28 mouse cellular contexts compared by ENCODE assay signal in genomic region chr14:100444099-100444498, GRCm38 (mm10).
"Had no signal": no experiment of that assay in that cellular context is flagged by ENCODE, and none has a peak within 500 bp of the region (broad histone marks: within the 10 kb centered on the region; RNA-seq: fewer than 3 reads in every experiment).

No protein-coding gene starts in this region.

- H3K4me3 ChIP-seq: embryonic facial prominence, embryonic 12.5 days; embryonic facial prominence, embryonic 13.5 days; embryonic facial prominence, embryonic 15.5 days; erythroblast, embryonic 14.5 days; forebrain, embryonic 10.5 days; forebrain, embryonic 12.5 days; forebrain, embryonic 13.5 days; forebrain, embryonic 15.5 days; gastrocnemius, adult 2 months; heart, adult 2 months had no signal

- H3K9ac ChIP-seq: embryonic facial prominence, embryonic 12.5 days; embryonic facial prominence, embryonic 13.5 days; embryonic facial prominence, embryonic 15.5 days; forebrain, embryonic 12.5 days; forebrain, embryonic 13.5 days; forebrain, embryonic 15.5 days; forebrain, postnatal 0 days had no signal

- H3K4me1 ChIP-seq: embryonic facial prominence, embryonic 12.5 days; embryonic facial prominence, embryonic 15.5 days; forebrain, embryonic 10.5 days; forebrain, embryonic 12.5 days; forebrain, embryonic 13.5 days; forebrain, embryonic 15.5 days had no signal

- H3K4me2 ChIP-seq: embryonic facial prominence, embryonic 12.5 days; embryonic facial prominence, embryonic 13.5 days; embryonic facial prominence, embryonic 15.5 days; forebrain, embryonic 12.5 days; forebrain, embryonic 13.5 days; forebrain, embryonic 15.5 days had no signal

- H3K36me3 ChIP-seq: embryonic facial prominence, embryonic 12.5 days; embryonic facial prominence, embryonic 13.5 days; embryonic facial prominence, embryonic 15.5 days; forebrain, embryonic 10.5 days; forebrain, embryonic 12.5 days; forebrain, embryonic 15.5 days had no signal

- H3K9me3 ChIP-seq: embryonic facial prominence, embryonic 12.5 days; embryonic facial prominence, embryonic 13.5 days; embryonic facial prominence, embryonic 15.5 days; forebrain, embryonic 10.5 days; forebrain, embryonic 12.5 days; forebrain, embryonic 13.5 days; forebrain, embryonic 15.5 days had no signal

- H3K27ac ChIP-seq: embryonic facial prominence, embryonic 12.5 days; embryonic facial prominence, embryonic 13.5 days; embryonic facial prominence, embryonic 15.5 days; forebrain, embryonic 10.5 days; forebrain, embryonic 12.5 days; forebrain, embryonic 13.5 days; forebrain, embryonic 15.5 days; gastrocnemius, adult 2 months; heart, adult 2 months had no signal

- ATAC-seq: forebrain, embryonic 13.5 days; forebrain, embryonic 14.5 days; forebrain, embryonic 15.5 days; forebrain, embryonic 16.5 days; forebrain, postnatal 0 days had no signal

- DNase-seq: cerebellum, adult 2 months; cerebellum, adult 8-10 months; cerebellum, adult 9-10 months; cerebellum, adult 9-11 months; cerebellum, postnatal 10 days; cerebellum, postnatal 14 days; cerebellum, postnatal 25 days; cerebellum, postnatal 36 days; embryo, embryonic 11 days; forebrain, postnatal 0 days; gastrocnemius, adult 2 months; gastrocnemius, postnatal 10 days; gastrocnemius, postnatal 14 days; gastrocnemius, postnatal 25 days; gastrocnemius, postnatal 36 days; heart, adult 11 months; heart, adult 18-20 months; heart, adult 2 months had no signal

- H3K27me3 ChIP-seq: embryonic facial prominence, embryonic 12.5 days; embryonic facial prominence, embryonic 13.5 days; embryonic facial prominence, embryonic 15.5 days; forebrain, embryonic 12.5 days; forebrain, embryonic 13.5 days; forebrain, embryonic 15.5 days had no signal
